In genomic region chr12:74320318-74320717, GRCm38 (mm10) we compare ENCODE assay signal across 8 mouse cellular contexts. TPM values are rescaled to one million over a fixed set of nuclear protein-coding genes. Genes with fewer than 3 reads are reported as not detected.
A peak's percentile ranks its signal among the peaks of the same experiment; 100 is the strongest.
DNase-seq lines count a peak whose midpoint lies in the region; ATAC-seq lines count a peak whose summit lies in the region.

No protein-coding gene starts in this region.

- H3K9ac ChIP-seq in hindbrain, embryonic 11.5 days (ENCODE audit: low read depth, low read length): no peak overlapping the region
- H3K9ac ChIP-seq in hindbrain, embryonic 13.5 days: no peak overlapping the region
- H3K9ac ChIP-seq in hindbrain, embryonic 16.5 days (ENCODE audit: low read depth, low read length): no peak overlapping the region
- H3K9ac ChIP-seq in limb, embryonic 11.5 days (ENCODE audit: low read length): no peak overlapping the region
- no peak overlapping the region for H3K9ac ChIP-seq in neural tube, embryonic 11.5 days (ENCODE audit: low read length)

- no peak overlapping the region for H3K4me2 ChIP-seq in hindbrain, embryonic 11.5 days (replicated peaks; ENCODE audit: low read depth, low read length)
- no peak overlapping the region for H3K4me2 ChIP-seq in hindbrain, embryonic 13.5 days
- H3K4me2 ChIP-seq in hindbrain, embryonic 16.5 days (ENCODE audit: low read length): peak overlapping the region; percentile 37
- no peak overlapping the region for H3K4me2 ChIP-seq in limb, embryonic 11.5 days (ENCODE audit: low read depth, severe bottlenecking)
- no peak overlapping the region for H3K4me2 ChIP-seq in neural tube, embryonic 11.5 days (ENCODE audit: low read depth)

- H3K36me3 ChIP-seq in hindbrain, embryonic 11.5 days (ENCODE audit: control insufficient read depth, insufficient read depth, low read length): no peaks in the 10 kb centered on the region
- H3K36me3 ChIP-seq in hindbrain, embryonic 13.5 days: no peaks in the 10 kb centered on the region
- no peaks in the 10 kb centered on the region for H3K36me3 ChIP-seq in hindbrain, embryonic 16.5 days (ENCODE audit: control insufficient read depth, insufficient read depth, low read length)
- no peaks in the 10 kb centered on the region for H3K36me3 ChIP-seq in limb, embryonic 11.5 days (ENCODE audit: control insufficient read depth, insufficient read depth, low read length)
- no peaks in the 10 kb centered on the region for H3K36me3 ChIP-seq in neural tube, embryonic 11.5 days (ENCODE audit: control insufficient read depth, insufficient read depth, low read length)

- no peak overlapping the region for H3K27ac ChIP-seq in hindbrain, embryonic 11.5 days (ENCODE audit: low read depth, low read length)
- no peak overlapping the region for H3K27ac ChIP-seq in hindbrain, embryonic 13.5 days
- H3K27ac ChIP-seq in hindbrain, embryonic 16.5 days (ENCODE audit: low read depth, low read length): no peak overlapping the region
- H3K27ac ChIP-seq in limb, embryonic 11.5 days (replicated peaks; ENCODE audit: low read depth, low read length): no peak overlapping the region
- H3K27ac ChIP-seq in neural tube, embryonic 11.5 days (ENCODE audit: low read depth, low read length): no peak overlapping the region

- DNase-seq in hindbrain, embryonic 11.5 days (ENCODE audit: low spot score): peak; percentile 89
- peak; percentile 51 to 57 for DNase-seq in adrenal gland, adult 18-20 months (ENCODE audit: low spot score in 2 of 2)
- peak; percentile 77 for DNase-seq in embryo, embryonic 9.5 days (ENCODE audit: extremely low spot score)
- DNase-seq in limb, embryonic 11.5 days (ENCODE audit: low spot score): peak; percentile 84
- peak; percentile 78 for DNase-seq in neural tube, embryonic 11.5 days (ENCODE audit: low spot score)
- peak; percentile 66 for DNase-seq in thymus, postnatal 0 days (ENCODE audit: low spot score)

- no peaks in the 10 kb centered on the region for H3K9me3 ChIP-seq in hindbrain, embryonic 11.5 days (ENCODE audit: control insufficient read depth, low read length)
- no peaks in the 10 kb centered on the region for H3K9me3 ChIP-seq in hindbrain, embryonic 13.5 days
- H3K9me3 ChIP-seq in hindbrain, embryonic 16.5 days (ENCODE audit: control insufficient read depth, low read length): no peaks in the 10 kb centered on the region
- no peaks in the 10 kb centered on the region for H3K9me3 ChIP-seq in limb, embryonic 11.5 days (ENCODE audit: control insufficient read depth, low read length)
- no peaks in the 10 kb centered on the region for H3K9me3 ChIP-seq in neural tube, embryonic 11.5 days (ENCODE audit: control insufficient read depth, low read length)

- no peak for ATAC-seq in hindbrain, embryonic 11.5 days (ENCODE audit: low FRiP score)
- no peak for ATAC-seq in hindbrain, embryonic 13.5 days (ENCODE audit: low FRiP score)
- peak; percentile 55; the same call in 1 of the 2 replicates for ATAC-seq in hindbrain, embryonic 16.5 days
- no peak for ATAC-seq in limb, embryonic 11.5 days (ENCODE audit: insufficient number of reproducible peaks, low FRiP score, low TSS enrichment, low read depth)
- no peak for ATAC-seq in neural tube, embryonic 11.5 days (ENCODE audit: insufficient read depth, low FRiP score, low TSS enrichment)

- WGBS in hindbrain, embryonic 11.5 days: 22% methylated on average over 10 of the region's 10 CpGs
- WGBS in hindbrain, embryonic 13.5 days: 15% methylated on average over 10 of the region's 10 CpGs
- WGBS in hindbrain, embryonic 16.5 days: 13% methylated on average over 10 of the region's 10 CpGs
- WGBS in limb, embryonic 11.5 days: 24% methylated on average over 10 of the region's 10 CpGs
- 19% methylated on average over 10 of the region's 10 CpGs for WGBS in neural tube, embryonic 11.5 days

- no peaks in the 10 kb centered on the region for H3K4me1 ChIP-seq in hindbrain, embryonic 11.5 days (replicated peaks; ENCODE audit: control insufficient read depth, insufficient read depth, low read length)
- 0 out of 2 replicates have a peak, but pooled peaks cover 2% of the 10 kb centered on the region for H3K4me1 ChIP-seq in hindbrain, embryonic 13.5 days (replicated peaks)
- peaks cover 3% of the 10 kb centered on the region; the same call in 1 of the 2 replicates for H3K4me1 ChIP-seq in hindbrain, embryonic 16.5 days (ENCODE audit: control insufficient read depth, insufficient read depth, low read depth, low read length)
- no peaks in the 10 kb centered on the region for H3K4me1 ChIP-seq in limb, embryonic 11.5 days (ENCODE audit: control insufficient read depth, insufficient read depth, low read length)
- no peaks in the 10 kb centered on the region for H3K4me1 ChIP-seq in neural tube, embryonic 11.5 days (ENCODE audit: control insufficient read depth, insufficient read depth, low read length)

- H3K27me3 ChIP-seq in hindbrain, embryonic 11.5 days (ENCODE audit: control insufficient read depth, insufficient read depth, low read length): no peaks in the 10 kb centered on the region
- no peaks in the 10 kb centered on the region for H3K27me3 ChIP-seq in hindbrain, embryonic 13.5 days
- no peaks in the 10 kb centered on the region for H3K27me3 ChIP-seq in hindbrain, embryonic 16.5 days (replicated peaks; ENCODE audit: control insufficient read depth, insufficient read depth, low read length)
- H3K27me3 ChIP-seq in limb, embryonic 11.5 days (ENCODE audit: control insufficient read depth, insufficient read depth, low read length): no peaks in the 10 kb centered on the region
- H3K27me3 ChIP-seq in neural tube, embryonic 11.5 days (ENCODE audit: control insufficient read depth, insufficient read depth, low read length): no peaks in the 10 kb centered on the region

- H3K4me3 ChIP-seq in hindbrain, embryonic 11.5 days (ENCODE audit: low read depth, low read length): no peak overlapping the region
- H3K4me3 ChIP-seq in hindbrain, embryonic 13.5 days: no peak overlapping the region
- H3K4me3 ChIP-seq in hindbrain, embryonic 16.5 days (ENCODE audit: low read length): no peak overlapping the region
- no peak overlapping the region for H3K4me3 ChIP-seq in limb, embryonic 11.5 days (ENCODE audit: low read depth, low read length)
- H3K4me3 ChIP-seq in neural tube, embryonic 11.5 days (ENCODE audit: low read depth, low read length): no peak overlapping the region

RNA-seq across cellular contexts. Expression of gene Gm11042, which starts 4.1 kb away (rescaled TPM):
- polyA plus RNA-seq in hindbrain, embryonic 11.5 days (2014; fragmentation: Nextera tagmentation; extraction: Ambion mirVana): not detected in 2 replicates
- not detected in 2 replicates for polyA plus RNA-seq in hindbrain, embryonic 13.5 days (2015; fragmentation: Nextera tagmentation; extraction: Ambion mirVana)
- total RNA-seq in adrenal gland, adult 18-20 months (2021): not detected
- polyA plus RNA-seq in hindbrain, embryonic 16.5 days (2015; fragmentation: Nextera tagmentation; extraction: Ambion mirVana): not detected in 2 replicates
- polyA plus RNA-seq in limb, embryonic 11.5 days (2014; fragmentation: Nextera tagmentation; extraction: Ambion mirVana): not detected in 2 replicates
- polyA plus RNA-seq in neural tube, embryonic 11.5 days (2014; fragmentation: Nextera tagmentation; extraction: Ambion mirVana): not detected in 2 replicates
- polyA plus RNA-seq in thymus, postnatal 0 days (2015; fragmentation: Nextera tagmentation; extraction: Ambion mirVana): not detected in 2 replicates
